Mouse (Mus musculus) adrenal gland, adult 8-10 months (tissue): ENCODE results near the gene Gpr149. TPM values are rescaled to one million over a fixed set of nuclear protein-coding genes. Genes with fewer than 3 reads are reported as not detected.

Experiments
- DNase-seq: peaks from one replicate; pipeline ENCODE4 v3.0.0; 2022
- total RNA-seq, 4 experiments: library from RNA; stranded (reverse); gene quantifications; 2 replicates each; pipeline ENCODE4 v1.2.4; 2022

Gene Gpr149
- under 1 TPM in 2 of 4 experiments, not detected in 2; 0.21 to 0.22 TPM for total RNA-seq

- no peak for DNase-seq
Observed at GRCm38 (mm10) chr3:62604973-62605372, at the start of gene Gpr149. Gpr149 (minus strand) TSS chr3:62605140.

- DNase-seq, result no peak
Observed at GRCm38 (mm10) chr3:62650551-62650950, 45.6 kb upstream of the Gpr149 start.

GRCm38 (mm10) chr3:62610861-62611260, 5.9 kb upstream of the Gpr149 start:
- DNase-seq, result no peak

- no peak for DNase-seq
Observed at GRCm38 (mm10) chr3:62605931-62606330, 991 bp upstream of the Gpr149 start.

- no peak for DNase-seq
Observed at GRCm38 (mm10) chr3:62604047-62604391, 921 bp downstream of the Gpr149 start.

GRCm38 (mm10) chr3:62603231-62604046, 1.5 kb downstream of the Gpr149 start:
- DNase-seq, result no peak

GRCm38 (mm10) chr3:62602466-62602865, 2.5 kb downstream of the Gpr149 start:
- no peak for DNase-seq

GRCm38 (mm10) chr3:62594842-62595241, 10.1 kb downstream of the Gpr149 start:
- no peak for DNase-seq

- DNase-seq, result no peak
Observed at GRCm38 (mm10) chr3:62585072-62585471, 19.9 kb downstream of the Gpr149 start.

- DNase-seq, result no peak
Observed at GRCm38 (mm10) chr3:62527593-62527992, 77.3 kb downstream of the Gpr149 start.

- DNase-seq, result no peak
Observed at GRCm38 (mm10) chr3:62527160-62527559, 77.8 kb downstream of the Gpr149 start.

- no peak for DNase-seq
Observed at GRCm38 (mm10) chr3:62507206-62507647, 97.7 kb downstream of the Gpr149 start.

- DNase-seq, result peak; percentile 95
Observed at GRCm38 (mm10) chr3:62506488-62507205, 98.3 kb downstream of the Gpr149 start, which contains the start of gene Dhx36. Dhx36 (minus strand) TSS chr3:62507004.

- DNase-seq, result no peak
Observed at GRCm38 (mm10) chr3:62505166-62505900, 99.6 kb downstream of the Gpr149 start.

- DNase-seq, result no peak
Observed at GRCm38 (mm10) chr3:62499327-62499726, 105.6 kb downstream of the Gpr149 start.

- DNase-seq, result no peak
Observed at GRCm38 (mm10) chr3:62492568-62492967, 112.4 kb downstream of the Gpr149 start.

- DNase-seq, result no peak
Observed at GRCm38 (mm10) chr3:62484340-62484739, 120.6 kb downstream of the Gpr149 start.

Other genes starting within 250 kb of the Gpr149 start
- 10 to 100 TPM; 34.4 to 46.4 (median 42.1) TPM for gene Dhx36, start 98.1 kb downstream of the Gpr149 start, total RNA-seq